Mouse (Mus musculus) regulatory T cell (primary cell): ENCODE data around the gene Smarce1.

Source experiments
- in situ Hi-C: fragments of 300-600 bp; cut with MboI, MseI; formaldehyde crosslinking; loops from one replicate; pipeline ENCODE4 v1.15.1; 2025; ENCODE audit warnings: high pct_unique_total_duplicates

Gene Smarce1

DNA sequence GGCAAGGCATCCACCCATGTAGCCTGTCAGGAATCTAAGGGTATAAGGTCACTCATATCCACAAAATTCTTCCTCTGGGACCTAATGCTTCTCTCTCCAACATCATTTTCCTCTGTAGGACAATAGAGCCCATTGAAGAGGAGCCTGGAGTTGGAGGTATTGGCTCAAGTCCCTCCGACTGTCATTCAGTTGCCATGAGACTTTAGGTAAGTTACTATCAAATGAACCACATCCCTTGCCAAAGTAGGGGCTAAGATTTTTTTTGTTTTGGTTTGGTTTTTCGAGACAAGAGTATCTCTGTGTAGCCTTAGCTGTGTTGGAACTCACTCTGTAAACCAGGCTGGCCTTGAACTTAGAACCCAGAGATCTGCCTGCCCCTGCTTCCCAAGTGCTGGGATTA, 59.4 kb downstream of the Smarce1 start:
- in situ Hi-C loops: loop anchor here (25.0 kb wide), 1 partner anchor 1141 kb away; the partner anchor contains the start of gene Eif1

GRCm38 (mm10) chr11:99170547-99171267, 60.1 kb downstream of the Smarce1 start:
- in situ Hi-C loops: loop anchor here (25.0 kb wide), 1 partner anchor 1142 kb away; the partner anchor contains the start of gene Eif1

GRCm38 (mm10) chr11:99170005-99170404, 60.8 kb downstream of the Smarce1 start:
- in situ Hi-C loops: loop anchor here (25.0 kb wide), 1 partner anchor 1142 kb away; the partner anchor contains the start of gene Eif1

GRCm38 (mm10) chr11:99169438-99169837, 61.4 kb downstream of the Smarce1 start:
- in situ Hi-C loops: loop anchor here (25.0 kb wide), 1 partner anchor 1143 kb away; the partner anchor contains the start of gene Eif1

DNA sequence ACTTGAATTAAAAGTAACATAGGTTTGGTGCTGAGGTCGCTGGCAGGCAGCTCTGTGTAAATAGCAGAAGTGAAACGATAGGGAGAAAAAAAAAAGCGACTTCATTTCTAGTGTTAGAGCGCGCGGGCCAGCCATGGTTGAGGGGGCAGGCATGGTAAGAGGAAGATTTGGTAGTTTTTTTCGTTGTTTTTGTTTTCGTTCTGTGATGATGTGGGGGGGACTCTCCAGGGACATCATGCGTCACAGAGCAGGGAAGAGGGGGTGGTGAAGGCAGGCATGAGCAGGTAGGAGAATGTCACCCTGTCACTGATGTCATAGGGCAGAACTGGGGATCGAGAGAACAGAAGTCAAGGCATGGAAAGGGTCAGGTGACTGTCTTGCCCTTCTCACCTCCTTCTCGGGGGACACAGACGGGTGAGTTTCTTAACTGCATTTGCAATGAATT, 62.8 kb downstream of the Smarce1 start:
- in situ Hi-C loops: loop anchor here (25.0 kb wide), 1 partner anchor 1144 kb away; the partner anchor contains the start of gene Eif1

DNA sequence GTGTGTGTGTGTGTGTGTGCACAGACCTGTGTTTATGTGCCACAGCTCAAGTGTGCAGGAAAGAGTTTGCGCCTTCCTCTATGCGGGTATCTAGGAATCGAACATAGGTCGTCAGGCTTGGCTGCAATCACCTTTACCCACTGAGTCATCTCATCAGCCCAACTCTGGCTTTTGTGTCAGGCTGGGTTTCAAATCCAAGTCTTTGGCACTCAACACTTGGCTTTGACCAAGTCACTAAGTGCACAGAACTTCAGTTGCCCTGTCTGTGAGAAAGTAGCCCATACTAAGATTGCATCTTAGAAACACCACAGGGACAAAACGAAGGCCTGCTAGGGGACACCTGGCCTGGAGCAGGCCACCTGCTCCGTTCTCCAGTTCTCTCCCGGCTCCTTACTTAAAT, 63.2 kb downstream of the Smarce1 start:
- in situ Hi-C loops: loop anchor here (25.0 kb wide), 1 partner anchor 1145 kb away; the partner anchor contains the start of gene Eif1

DNA sequence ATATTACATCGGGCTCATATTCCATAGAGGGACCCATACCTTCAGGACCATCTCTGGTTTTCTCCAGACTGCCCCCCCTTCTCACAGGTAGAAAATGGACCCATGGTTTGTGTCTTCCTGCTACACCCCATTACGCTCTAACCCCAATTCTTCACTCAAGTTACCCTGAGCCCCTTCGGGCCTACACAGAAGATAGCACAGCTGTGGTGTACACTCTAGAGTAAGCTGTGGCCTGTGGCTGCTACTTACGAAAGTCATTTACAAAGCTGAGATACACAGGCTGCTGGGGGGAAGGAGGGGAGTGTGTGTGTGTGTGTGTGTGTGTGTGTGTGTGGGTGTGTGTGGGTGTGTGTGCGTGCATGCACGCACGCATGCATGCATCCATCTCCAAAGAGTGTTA, 64.6 kb downstream of the Smarce1 start:
- in situ Hi-C loops: loop anchor here (25.0 kb wide), 1 partner anchor 1146 kb away; the partner anchor contains the start of gene Eif1

GRCm38 (mm10) chr11:99165031-99165752, 65.6 kb downstream of the Smarce1 start:
- in situ Hi-C loops: loop anchor here (25.0 kb wide), 1 partner anchor 1147 kb away; the partner anchor contains the start of gene Eif1

- in situ Hi-C loops: loop anchor here (25.0 kb wide), 1 partner anchor 1149 kb away; the partner anchor contains the start of gene Eif1
Measured at GRCm38 (mm10) chr11:99162972-99163686, 67.7 kb downstream of the Smarce1 start.

DNA sequence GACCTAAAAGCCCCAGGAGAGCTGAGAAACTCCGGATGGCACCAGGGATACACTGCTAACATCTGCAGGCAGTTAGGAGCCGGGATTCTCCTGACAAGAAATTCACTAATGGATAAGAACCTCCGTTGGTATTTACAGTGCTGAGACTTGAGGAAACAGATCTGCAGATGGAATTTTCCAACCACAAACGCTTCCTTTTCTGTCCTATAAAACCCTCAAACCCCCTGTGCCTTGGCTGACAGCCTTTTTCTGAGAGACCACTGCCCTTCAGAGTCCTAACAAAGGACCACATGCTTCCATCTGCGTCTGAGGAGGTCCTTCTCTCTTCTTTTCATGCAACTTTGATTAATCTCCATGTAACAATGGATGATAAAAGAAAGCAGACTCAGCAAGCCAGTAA, 69.2 kb downstream of the Smarce1 start:
- in situ Hi-C loops: loop anchor here (25.0 kb wide), 1 partner anchor 1151 kb away; the partner anchor contains the start of gene Eif1

DNA sequence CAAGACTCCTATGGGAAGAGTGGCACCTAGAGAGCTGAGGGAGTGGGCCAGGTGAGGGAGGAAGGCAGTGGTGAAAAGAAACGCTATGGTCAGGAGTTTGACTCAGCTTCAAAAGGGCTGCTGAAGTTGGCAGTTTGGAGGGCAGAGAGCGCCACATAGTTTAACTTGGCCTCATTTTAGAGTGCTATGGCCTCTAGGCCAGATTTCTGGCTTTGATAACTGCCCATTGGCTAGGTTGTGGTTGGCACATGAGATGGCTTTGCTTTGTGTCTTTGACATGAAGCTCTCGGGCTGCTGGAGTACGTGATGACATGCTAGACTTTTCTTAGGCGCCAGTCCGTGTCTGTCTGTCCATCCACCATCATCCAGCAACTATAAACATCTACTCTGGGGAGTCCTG, 70.6 kb downstream of the Smarce1 start:
- in situ Hi-C loops: loop anchor here (25.0 kb wide), 1 partner anchor 1152 kb away; the partner anchor contains the start of gene Eif1
